Mouse (Mus musculus): ENCODE measurements around the gene Col11a2.

DNA sequence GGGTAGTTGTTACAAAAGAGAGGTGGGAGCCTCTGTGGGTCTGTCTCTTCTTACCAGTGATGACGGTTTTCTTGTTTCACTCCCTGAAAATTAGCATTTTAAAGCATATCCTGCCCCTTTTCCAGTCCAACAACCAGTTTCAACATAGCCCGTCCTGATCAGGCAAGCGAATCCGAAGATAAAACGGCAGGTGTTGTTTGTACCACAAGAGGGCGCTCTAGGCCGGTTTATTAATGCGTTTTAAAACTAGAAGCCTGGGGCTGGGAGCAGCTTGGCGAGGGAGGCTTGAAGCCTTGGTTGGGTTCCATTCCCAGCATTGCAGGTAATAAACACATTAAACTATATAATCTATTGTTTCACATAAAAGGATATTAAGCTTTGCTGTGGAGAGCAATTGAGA is 38.3 kb downstream of the Col11a2 start:
- TF ChIP-seq GATA1 (IDR thresholded peaks at IDR 0.05; ENCODE audit: low read length) (no peak), TAL1 (IDR thresholded peaks at IDR 0.05; ENCODE audit: low read length) (no peak)

Measured in erythroblast, embryonic 14.5 days (primary cell).